Mouse (Mus musculus): ENCODE results near the gene Spag9.
"Not testable (repeated sequence)": the region's sequence is repeated elsewhere in the genome, so short reads cannot be mapped to it uniquely, and the experiment has no call there.

The Spag9 gene

DNA sequence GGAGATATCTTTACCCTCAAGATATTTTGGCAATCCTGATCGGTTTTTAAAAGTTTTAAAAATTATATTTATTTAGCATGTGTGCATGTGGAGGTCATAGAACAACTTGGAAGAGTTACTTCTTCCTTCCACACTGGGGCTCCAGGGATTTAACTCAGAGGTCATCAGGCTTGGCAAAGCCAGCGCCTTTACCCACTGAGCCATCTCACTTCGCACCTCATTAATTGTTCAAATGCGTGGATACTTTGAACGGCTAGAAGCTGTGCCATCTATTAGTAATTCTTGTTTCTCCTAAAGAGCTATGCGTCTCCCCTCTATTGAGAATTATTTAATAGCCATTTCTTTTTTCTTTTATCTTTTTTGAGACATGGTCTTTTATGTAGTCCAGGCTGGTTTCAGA is 24.5 kb downstream of the Spag9 start:
- Histone ChIP-seq H3K36me3 (ENCODE audit: insufficient read depth, low read length) (no peaks in the 10 kb centered on the region), H3K4me1 (replicated peaks; ENCODE audit: low read depth, low read length) (no peaks in the 10 kb centered on the region), H3K9me3 (ENCODE audit: low read length) (no peaks in the 10 kb centered on the region), H3K27me3 (ENCODE audit: insufficient read depth, low read length) (no peaks in the 10 kb centered on the region), H3K4me3 (replicated peaks; ENCODE audit: low read length) (no peak overlapping the region)
- no peak for TF ChIP-seq CTCF (conservative IDR thresholded peaks at IDR 0.05; ENCODE audit: low read length)
- no peak for TF ChIP-seq POU5F1 (IDR thresholded peaks at IDR 0.05; ENCODE audit: borderline replicate concordance, low read length)
- TF ChIP-seq NANOG (IDR thresholded peaks at IDR 0.05; ENCODE audit: borderline replicate concordance, low read length), result no peak

GRCm38 (mm10) chr11:94026289-94026688 is 30.4 kb downstream of the Spag9 start:
- no peaks in the 10 kb centered on the region for H3K9me3 ChIP-seq (ENCODE audit: low read length)
- no peaks in the 10 kb centered on the region for H3K36me3 ChIP-seq (ENCODE audit: insufficient read depth, low read length)
- TF ChIP-seq POU5F1 (IDR thresholded peaks at IDR 0.05; ENCODE audit: borderline replicate concordance, low read length) (no peak), CTCF (conservative IDR thresholded peaks at IDR 0.05; ENCODE audit: low read length) (no peak), NANOG (IDR thresholded peaks at IDR 0.05; ENCODE audit: borderline replicate concordance, low read length) (no peak)
- H3K4me1 ChIP-seq (replicated peaks; ENCODE audit: low read depth, low read length), result no peaks in the 10 kb centered on the region
- H3K4me3 ChIP-seq (replicated peaks; ENCODE audit: low read length), result no peak overlapping the region
- no peaks in the 10 kb centered on the region for H3K27me3 ChIP-seq (ENCODE audit: insufficient read depth, low read length)

GRCm38 (mm10) chr11:94032084-94032483 is 36.2 kb downstream of the Spag9 start:
- Histone ChIP-seq H3K36me3 (ENCODE audit: insufficient read depth, low read length) (no peaks in the 10 kb centered on the region), H3K4me3 (replicated peaks; ENCODE audit: low read length) (no peak overlapping the region), H3K4me1 (replicated peaks; ENCODE audit: low read depth, low read length) (no peaks in the 10 kb centered on the region), H3K27me3 (ENCODE audit: insufficient read depth, low read length) (no peaks in the 10 kb centered on the region), H3K9me3 (ENCODE audit: low read length) (no peaks in the 10 kb centered on the region)
- TF ChIP-seq CTCF (conservative IDR thresholded peaks at IDR 0.05; ENCODE audit: low read length) (no peak), POU5F1 (IDR thresholded peaks at IDR 0.05; ENCODE audit: borderline replicate concordance, low read length) (no peak), NANOG (IDR thresholded peaks at IDR 0.05; ENCODE audit: borderline replicate concordance, low read length) (no peak)

- no peak overlapping the region for H3K4me3 ChIP-seq (replicated peaks; ENCODE audit: low read length)
- H3K36me3 ChIP-seq (ENCODE audit: insufficient read depth, low read length), result no peaks in the 10 kb centered on the region
- H3K4me1 ChIP-seq (replicated peaks; ENCODE audit: low read depth, low read length), result no peaks in the 10 kb centered on the region
- TF ChIP-seq NANOG (IDR thresholded peaks at IDR 0.05; ENCODE audit: borderline replicate concordance, low read length) (no peak), CTCF (conservative IDR thresholded peaks at IDR 0.05; ENCODE audit: low read length) (no peak), POU5F1 (IDR thresholded peaks at IDR 0.05; ENCODE audit: borderline replicate concordance, low read length) (no peak)
- H3K9me3 ChIP-seq (ENCODE audit: low read length), result no peaks in the 10 kb centered on the region
- no peaks in the 10 kb centered on the region for H3K27me3 ChIP-seq (ENCODE audit: insufficient read depth, low read length)
Observed at GRCm38 (mm10) chr11:94032971-94033370, 37.1 kb downstream of the Spag9 start.

- H3K4me1 ChIP-seq (replicated peaks; ENCODE audit: low read depth, low read length), result no peaks in the 10 kb centered on the region; the same call in 1 of the 2 replicates
- TF ChIP-seq CTCF (conservative IDR thresholded peaks at IDR 0.05; ENCODE audit: low read length) (peak; percentile 71), NANOG (IDR thresholded peaks at IDR 0.05; ENCODE audit: borderline replicate concordance, low read length) (no peak)
- H3K36me3 ChIP-seq (ENCODE audit: insufficient read depth, low read length), result no peaks in the 10 kb centered on the region
- H3K9me3 ChIP-seq (ENCODE audit: low read length), result no peaks in the 10 kb centered on the region
- no peak overlapping the region for H3K4me3 ChIP-seq (replicated peaks; ENCODE audit: low read length)
- H3K27me3 ChIP-seq (ENCODE audit: insufficient read depth, low read length), result no peaks in the 10 kb centered on the region
Observed at GRCm38 (mm10) chr11:94035974-94036373, 40.1 kb downstream of the Spag9 start.

DNA sequence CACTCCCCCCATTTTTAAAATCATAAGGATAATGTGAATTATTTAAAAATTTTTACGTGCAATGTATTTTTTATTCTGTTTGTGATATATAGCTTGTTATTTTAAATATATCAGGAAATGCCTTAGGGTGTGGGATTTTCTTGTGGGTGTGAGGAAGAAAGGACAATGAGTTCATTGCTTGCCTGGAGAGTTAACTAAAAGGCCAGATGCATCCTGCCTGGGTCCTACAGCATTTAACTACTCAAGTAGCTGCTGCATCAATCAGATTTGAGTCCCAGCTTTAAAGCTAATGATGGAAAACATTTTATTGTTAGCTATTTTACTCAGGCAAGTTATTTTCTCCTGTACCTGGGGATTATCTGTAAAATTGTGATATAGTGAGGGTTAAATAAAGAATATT is 45.6 kb downstream of the Spag9 start:
- H3K9me3 ChIP-seq (ENCODE audit: low read length), result no peaks in the 10 kb centered on the region
- no peak for TF ChIP-seq NANOG (IDR thresholded peaks at IDR 0.05; ENCODE audit: borderline replicate concordance, low read length)
- no peak for TF ChIP-seq POU5F1 (IDR thresholded peaks at IDR 0.05; ENCODE audit: borderline replicate concordance, low read length)
- no peak for TF ChIP-seq CTCF (conservative IDR thresholded peaks at IDR 0.05; ENCODE audit: low read length)
- H3K4me1 ChIP-seq (replicated peaks; ENCODE audit: low read depth, low read length), result peaks cover 15% of the 10 kb centered on the region

DNA sequence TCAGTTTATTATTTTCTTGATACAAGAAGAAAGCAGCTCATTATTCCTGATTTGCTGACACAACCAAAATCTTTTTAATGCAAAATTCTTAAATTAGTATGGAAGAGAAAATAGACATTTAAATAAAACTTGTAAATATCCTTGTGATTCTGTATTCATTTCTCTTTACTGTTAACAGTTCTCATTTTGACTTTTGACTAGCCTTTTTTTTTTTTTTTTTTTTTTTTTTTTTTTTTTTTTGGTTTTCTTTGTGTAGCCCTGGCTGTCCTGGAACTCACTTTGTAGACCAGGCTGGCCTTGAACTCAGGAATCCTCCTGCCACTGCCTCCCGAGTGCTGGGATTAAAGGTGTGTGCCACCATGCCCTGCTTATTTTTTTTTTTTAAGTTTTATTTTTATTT is 46.4 kb downstream of the Spag9 start:
- H3K36me3 ChIP-seq (ENCODE audit: insufficient read depth, low read length); H3K27me3 ChIP-seq (ENCODE audit: insufficient read depth, low read length); H3K9me3 ChIP-seq (ENCODE audit: low read length); H3K4me3 ChIP-seq (replicated peaks; ENCODE audit: low read length): not testable (repeated sequence)
- peaks cover 24% of the 10 kb centered on the region for H3K4me1 ChIP-seq (replicated peaks; ENCODE audit: low read depth, low read length)

More for the DNA sequence above, 45.6 kb downstream of the Spag9 start:
- Histone ChIP-seq H3K4me3 (replicated peaks; ENCODE audit: low read length) (no peak overlapping the region), H3K27me3 (ENCODE audit: insufficient read depth, low read length) (no peaks in the 10 kb centered on the region), H3K36me3 (ENCODE audit: insufficient read depth, low read length) (no peaks in the 10 kb centered on the region)

DNA sequence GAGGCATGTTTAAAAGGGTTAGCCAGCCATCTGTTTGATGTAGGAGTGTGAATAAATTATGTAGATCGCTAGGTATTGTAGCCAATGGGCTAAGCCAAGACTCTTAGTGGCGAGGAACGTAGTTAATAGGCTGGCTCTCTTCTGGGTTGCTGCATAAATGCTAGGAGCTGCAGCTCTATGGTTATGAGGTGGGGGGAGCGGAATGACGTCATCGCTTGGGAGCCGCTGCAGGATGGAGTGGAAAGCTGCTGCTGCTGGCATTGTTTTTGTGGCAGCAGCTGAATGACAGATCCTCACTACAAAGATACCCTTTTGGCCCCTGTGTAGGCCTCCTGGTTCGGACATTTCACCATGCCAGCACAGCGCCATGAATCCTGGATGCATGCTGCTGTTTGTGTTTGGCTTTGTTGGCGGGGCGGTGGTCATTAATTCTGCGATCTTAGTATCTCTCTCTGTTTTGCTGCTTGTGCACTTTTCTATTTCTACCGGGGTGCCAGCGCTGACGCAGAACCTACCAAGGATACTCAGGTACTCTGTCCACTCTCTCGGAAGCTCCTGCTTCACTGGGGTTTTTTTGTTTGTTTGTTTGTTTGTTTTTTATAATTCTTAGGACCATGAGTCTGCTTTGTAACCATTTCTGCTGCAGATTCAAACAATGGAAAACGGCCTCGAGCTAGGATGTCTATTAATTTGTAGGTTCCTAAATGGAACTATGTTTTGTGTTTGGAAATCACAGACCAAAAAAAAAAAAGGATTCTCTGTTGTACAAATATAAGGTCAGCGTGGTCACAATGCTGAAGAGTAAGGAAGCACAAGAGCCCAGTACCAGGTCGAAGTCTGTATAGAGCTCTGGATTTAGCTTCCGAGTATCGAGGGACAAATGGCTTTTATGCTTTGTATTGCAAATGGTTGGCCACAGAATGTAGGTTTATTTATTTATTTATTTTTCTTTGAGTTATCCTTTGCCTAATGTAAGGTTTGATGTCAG is 48.4 kb downstream of the Spag9 start:
- peak overlapping the region; percentile 55 for H3K4me3 ChIP-seq (replicated peaks; ENCODE audit: low read length)
- peaks cover 11% of the 10 kb centered on the region for H3K36me3 ChIP-seq (ENCODE audit: insufficient read depth, low read length)
- no peaks in the 10 kb centered on the region for H3K27me3 ChIP-seq (ENCODE audit: insufficient read depth, low read length)

More for the DNA sequence above, 48.4 kb downstream of the Spag9 start:
- Histone ChIP-seq H3K9me3 (ENCODE audit: low read length) (no peaks in the 10 kb centered on the region), H3K4me1 (replicated peaks; ENCODE audit: low read depth, low read length) (peaks cover 37% of the 10 kb centered on the region)
- no peak; the same call in 1 of the 2 replicates for TF ChIP-seq POU5F1 (IDR thresholded peaks at IDR 0.05; ENCODE audit: borderline replicate concordance, low read length)
- TF ChIP-seq CTCF (conservative IDR thresholded peaks at IDR 0.05; ENCODE audit: low read length), result no peak
- TF ChIP-seq NANOG (IDR thresholded peaks at IDR 0.05; ENCODE audit: borderline replicate concordance, low read length), result no peak
